In genomic region chr6:57190016-57190415, GRCm38 (mm10) we compare ENCODE assay signal across 18 mouse cellular contexts. TPM values are rescaled to one million over a fixed set of nuclear protein-coding genes. Genes with fewer than 3 reads are reported as not detected.
DNase-seq lines count a peak whose midpoint lies in the region; ATAC-seq and TF ChIP-seq lines count a peak whose summit lies in the region.
"Not testable (repeated sequence)": the region's sequence is repeated elsewhere in the genome, so short reads cannot be mapped to it uniquely, and the experiment has no call there.
"Had no signal": no experiment of that assay in that cellular context is flagged by ENCODE, and none has a peak within 500 bp of the region (broad histone marks: within the 10 kb centered on the region; RNA-seq: fewer than 3 reads in every experiment).

No protein-coding gene starts in this region.

- not testable (repeated sequence) for ATAC-seq in kidney, embryonic 15.5 days (replicated peaks; ENCODE audit: low FRiP score); kidney, postnatal 0 days (replicated peaks; ENCODE audit: low FRiP score, low read depth)

- H3K27ac ChIP-seq in kidney, embryonic 15.5 days: peak overlapping the region; percentile 76
- H3K27ac ChIP-seq in kidney, postnatal 0 days: 0 out of 2 replicates have a peak overlapping the region, but pooled peaks have one; percentile 62

- H3K4me2 ChIP-seq in kidney, embryonic 15.5 days; kidney, postnatal 0 days (ENCODE audit: low read length): not testable (repeated sequence)

- not testable (repeated sequence) for H3K9ac ChIP-seq in kidney, embryonic 15.5 days; kidney, postnatal 0 days (ENCODE audit: low read depth, low read length)

- H3K36me3 ChIP-seq in kidney, embryonic 15.5 days; kidney, postnatal 0 days (ENCODE audit: insufficient read depth, low read length): not testable (repeated sequence)

- TF ChIP-seq CTCF in kidney, postnatal 0 days (IDR thresholded peaks at IDR 0.05; ENCODE audit: low read depth): not testable (repeated sequence)

- H3K4me1 ChIP-seq in kidney, embryonic 15.5 days; kidney, postnatal 0 days (replicated peaks; ENCODE audit: insufficient read depth, low read length): not testable (repeated sequence)

- H3K27me3 ChIP-seq in kidney, embryonic 15.5 days; kidney, postnatal 0 days (ENCODE audit: insufficient read depth, low read length): not testable (repeated sequence)

- H3K9me3 ChIP-seq in kidney, embryonic 15.5 days (replicated peaks); kidney, postnatal 0 days (replicated peaks; ENCODE audit: low read length): not testable (repeated sequence)

- DNase-seq in ZHBTc4 (ENCODE audit: low read depth, low spot score): peak; percentile 10
- peak; percentile 9 for DNase-seq in kidney, adult 18-20 months
- DNase-seq in kidney, adult 8-10 months: peak; percentile 34 to 47
- peak; percentile 9 for DNase-seq in kidney, postnatal 0 days (ENCODE audit: low spot score)
- peak; percentile 22 for DNase-seq in kidney, postnatal 14 days
- peak; percentile 20 to 38 for DNase-seq in kidney, postnatal 36 days

- H3K4me3 ChIP-seq in kidney, embryonic 15.5 days (replicated peaks); kidney, postnatal 0 days (replicated peaks; ENCODE audit: low read depth, low read length): not testable (repeated sequence)

- WGBS in kidney, embryonic 15.5 days: 45% methylated on average over 3 of the region's 3 CpGs
- WGBS in kidney, postnatal 0 days: 41% methylated on average over 3 of the region's 3 CpGs

RNA-seq across cellular contexts. Expression of gene Vmn1r13, which starts 13.1 kb away (rescaled TPM):
- not detected in 2 replicates for polyA plus RNA-seq in kidney, embryonic 15.5 days (2015; fragmentation: Nextera tagmentation; extraction: Ambion mirVana)
- polyA plus RNA-seq in kidney, postnatal 0 days (2015; fragmentation: Nextera tagmentation; extraction: Ambion mirVana): not detected in 2 replicates
- polyA plus RNA-seq: adrenal gland, adult 2 months; brain, embryonic 14.5 days; C2C12; embryonic facial prominence, embryonic 11.5 days; embryonic facial prominence, embryonic 13.5 days; embryonic facial prominence, embryonic 15.5 days; erythroblast, embryonic 14.5 days; forebrain, embryonic 10.5 days; forebrain, embryonic 12.5 days; forebrain, embryonic 14.5 days; forebrain, embryonic 16.5 days had no signal

RNA-seq across cellular contexts. Expression of gene Vmn1r12, which starts 33.3 kb away (rescaled TPM):
- not detected in 2 replicates for polyA plus RNA-seq in kidney, embryonic 15.5 days (2015; fragmentation: Nextera tagmentation; extraction: Ambion mirVana)
- polyA plus RNA-seq in kidney, postnatal 0 days (2015; fragmentation: Nextera tagmentation; extraction: Ambion mirVana): not detected in 2 replicates
- polyA plus RNA-seq: adrenal gland, adult 2 months; brain, embryonic 14.5 days; C2C12; embryonic facial prominence, embryonic 11.5 days; embryonic facial prominence, embryonic 13.5 days; embryonic facial prominence, embryonic 15.5 days; forebrain, embryonic 10.5 days; forebrain, embryonic 12.5 days; forebrain, embryonic 14.5 days; forebrain, embryonic 16.5 days had no signal

RNA-seq across cellular contexts. Expression of gene Vmn1r14, which starts 41.5 kb away (rescaled TPM):
- not detected in 2 replicates for polyA plus RNA-seq in kidney, embryonic 15.5 days (2015; fragmentation: Nextera tagmentation; extraction: Ambion mirVana)
- not detected in 2 replicates for polyA plus RNA-seq in kidney, postnatal 0 days (2015; fragmentation: Nextera tagmentation; extraction: Ambion mirVana)
- polyA plus RNA-seq: adrenal gland, adult 2 months; brain, embryonic 14.5 days; C2C12; embryonic facial prominence, embryonic 11.5 days; embryonic facial prominence, embryonic 13.5 days; embryonic facial prominence, embryonic 15.5 days; erythroblast, embryonic 14.5 days; forebrain, embryonic 10.5 days; forebrain, embryonic 12.5 days; forebrain, embryonic 14.5 days; forebrain, embryonic 16.5 days had no signal

RNA-seq across cellular contexts. Expression of gene Vmn1r11, which starts 56.8 kb away (rescaled TPM):
- not detected in 2 replicates for polyA plus RNA-seq in kidney, embryonic 15.5 days (2015; fragmentation: Nextera tagmentation; extraction: Ambion mirVana)
- not detected in 2 replicates for polyA plus RNA-seq in kidney, postnatal 0 days (2015; fragmentation: Nextera tagmentation; extraction: Ambion mirVana)
- polyA plus RNA-seq: adrenal gland, adult 2 months; brain, embryonic 14.5 days; C2C12; embryonic facial prominence, embryonic 11.5 days; embryonic facial prominence, embryonic 13.5 days; embryonic facial prominence, embryonic 15.5 days; erythroblast, embryonic 14.5 days; forebrain, embryonic 10.5 days; forebrain, embryonic 12.5 days; forebrain, embryonic 14.5 days; forebrain, embryonic 16.5 days had no signal
